8 mouse cellular contexts compared by ENCODE assay signal in genomic region chr17:24653967-24654710, GRCm38 (mm10). TPM values are rescaled to one million over a fixed set of nuclear protein-coding genes. Genes with fewer than 3 reads are reported as not detected.
DNase-seq lines count a peak whose midpoint lies in the region; ATAC-seq and TF ChIP-seq lines count a peak whose summit lies in the region.

No protein-coding gene starts in this region.

- 7% methylated on average over 19 of the region's 19 CpGs for WGBS in forebrain, embryonic 10.5 days
- WGBS in heart, postnatal 0 days: 4% methylated on average over 19 of the region's 19 CpGs

- no peaks in the 10 kb centered on the region for H3K9me3 ChIP-seq in ES-Bruce4 (replicated peaks; ENCODE audit: control insufficient read depth, insufficient read depth, low read length, poor library complexity, severe bottlenecking)
- no peaks in the 10 kb centered on the region for H3K9me3 ChIP-seq in forebrain, embryonic 10.5 days
- no peaks in the 10 kb centered on the region for H3K9me3 ChIP-seq in heart, postnatal 0 days (replicated peaks; ENCODE audit: control insufficient read depth, low read length)

- no peak overlapping the region for H3K27ac ChIP-seq in ES-Bruce4 (ENCODE audit: insufficient read depth, low read length)
- peak overlapping the region; percentile 69; the same call in 1 of the 2 replicates for H3K27ac ChIP-seq in forebrain, embryonic 10.5 days
- H3K27ac ChIP-seq in heart, postnatal 0 days (ENCODE audit: low read depth): no peak overlapping the region

- no peak for TF ChIP-seq EP300 in ES-Bruce4 (IDR thresholded peaks at IDR 0.05; ENCODE audit: insufficient read depth, low read depth, low read length)
- no peak for TF ChIP-seq EP300 in heart, postnatal 0 days (IDR thresholded peaks at IDR 0.05; ENCODE audit: low read depth)

- TF ChIP-seq CTCF in ES-Bruce4 (IDR thresholded peaks at IDR 0.05; ENCODE audit: low read depth, low read length): peak; percentile 98
- peak; percentile 97 for TF ChIP-seq CTCF in heart, postnatal 0 days (IDR thresholded peaks at IDR 0.05; ENCODE audit: low read depth)

- H3K36me3 ChIP-seq in ES-Bruce4 (ENCODE audit: control insufficient read depth, insufficient read depth, low read length, poor library complexity, severe bottlenecking): no peaks in the 10 kb centered on the region
- H3K36me3 ChIP-seq in forebrain, embryonic 10.5 days (replicated peaks): no peaks in the 10 kb centered on the region
- H3K36me3 ChIP-seq in heart, postnatal 0 days (replicated peaks; ENCODE audit: control insufficient read depth, insufficient read depth, low read length): no peaks in the 10 kb centered on the region

- H3K4me2 ChIP-seq in heart, postnatal 0 days (ENCODE audit: low read depth, low read length): peak overlapping the region; percentile 52

- peak; percentile 84 for DNase-seq in brain, adult 2 months (ENCODE audit: low read depth, low spot score)
- DNase-seq in forebrain, embryonic 10.5 days (ENCODE audit: extremely low spot score, low spot score): peak; percentile 88
- DNase-seq in heart, postnatal 0 days (ENCODE audit: low spot score): peak; percentile 80
- peak; percentile 77 to 92 for DNase-seq in kidney, postnatal 36 days
- peak; percentile 90 for DNase-seq in lung, postnatal 25 days (ENCODE audit: low spot score)
- DNase-seq in ovary, postnatal 36 days (ENCODE audit: low spot score): peak; percentile 71
- peak; percentile 75 for DNase-seq in yolk sac, embryonic 10.5 days (ENCODE audit: low spot score)

- ATAC-seq in heart, postnatal 0 days (ENCODE audit: insufficient read depth, low read depth): peak; percentile 45; the same call in 1 of the 2 replicates

- H3K9ac ChIP-seq in ES-Bruce4 (ENCODE audit: low read depth, poor library complexity, severe bottlenecking): 0 out of 2 replicates have a peak overlapping the region, but pooled peaks have one; percentile 39
- no peak overlapping the region for H3K9ac ChIP-seq in heart, postnatal 0 days (replicated peaks; ENCODE audit: low read depth, low read length)

- TF ChIP-seq POLR2A in ES-Bruce4 (IDR thresholded peaks at IDR 0.05; ENCODE audit: insufficient read depth, low read length): no peak

- no peaks in the 10 kb centered on the region for H3K27me3 ChIP-seq in ES-Bruce4 (ENCODE audit: control insufficient read depth, insufficient read depth, low read length, poor library complexity, severe bottlenecking)
- peaks cover 89% of the 10 kb centered on the region for H3K27me3 ChIP-seq in forebrain, embryonic 10.5 days (ENCODE audit: poor library complexity, severe bottlenecking)
- H3K27me3 ChIP-seq in heart, postnatal 0 days (ENCODE audit: control insufficient read depth, insufficient read depth, low read length): peaks cover 32% of the 10 kb centered on the region

- H3K4me1 ChIP-seq in ES-Bruce4 (ENCODE audit: control insufficient read depth, insufficient read depth, low read length): no peaks in the 10 kb centered on the region
- peaks cover 39% of the 10 kb centered on the region for H3K4me1 ChIP-seq in forebrain, embryonic 10.5 days
- H3K4me1 ChIP-seq in heart, postnatal 0 days (ENCODE audit: control insufficient read depth, insufficient read depth): peaks cover 11% of the 10 kb centered on the region; the same call in 1 of the 2 replicates

- H3K4me3 ChIP-seq in ES-Bruce4 (ENCODE audit: low read depth, low read length): peak overlapping the region; percentile 47
- peak overlapping the region; percentile 38 for H3K4me3 ChIP-seq in forebrain, embryonic 10.5 days
- peak overlapping the region; percentile 16; the same call in 1 of the 2 replicates for H3K4me3 ChIP-seq in heart, postnatal 0 days (ENCODE audit: low read depth, low read length)

RNA-seq across cellular contexts. Expression of gene Slc9a3r2, which starts 4.0 kb away (rescaled TPM):
- polyA plus RNA-seq in ES-Bruce4 (2011; ENCODE audit: insufficient read depth, insufficient read length, low read depth, missing spikeins): 10.3 and 13.5 TPM in 2 replicates
- 25.9 and 27.1 TPM in 2 replicates for polyA plus RNA-seq in forebrain, embryonic 10.5 days (2016; fragmentation: Nextera tagmentation; extraction: Ambion mirVana)
- 87.9 and 118 TPM in 2 replicates for total RNA-seq in heart, postnatal 0 days (2014; rRNA removed; ENCODE audit: low replicate concordance)
- 61.9 and 68.1 TPM in 2 replicates for polyA plus RNA-seq in heart, postnatal 0 days (2015; fragmentation: Nextera tagmentation; extraction: Ambion mirVana)

RNA-seq across cellular contexts. Expression of gene Npw, which starts 4.1 kb away (rescaled TPM):
- polyA plus RNA-seq in ES-Bruce4 (2011; ENCODE audit: insufficient read depth, insufficient read length, low read depth, missing spikeins): 1.6 TPM in 1 of 2 replicates, not detected in the other
- not detected in 2 replicates for polyA plus RNA-seq in forebrain, embryonic 10.5 days (2016; fragmentation: Nextera tagmentation; extraction: Ambion mirVana)
- not detected in 2 replicates for total RNA-seq in heart, postnatal 0 days (2014; rRNA removed; ENCODE audit: low replicate concordance)
- polyA plus RNA-seq in heart, postnatal 0 days (2015; fragmentation: Nextera tagmentation; extraction: Ambion mirVana): not detected in 2 replicates

RNA-seq across cellular contexts. Expression of gene Zfp598, which starts 15.3 kb away (rescaled TPM):
- 39.0 and 42.1 TPM in 2 replicates for polyA plus RNA-seq in ES-Bruce4 (2011; ENCODE audit: insufficient read depth, insufficient read length, low read depth, missing spikeins)
- 27.5 and 30.6 TPM in 2 replicates for polyA plus RNA-seq in forebrain, embryonic 10.5 days (2016; fragmentation: Nextera tagmentation; extraction: Ambion mirVana)
- total RNA-seq in heart, postnatal 0 days (2014; rRNA removed; ENCODE audit: low replicate concordance): 25.4 and 27.5 TPM in 2 replicates
- polyA plus RNA-seq in heart, postnatal 0 days (2015; fragmentation: Nextera tagmentation; extraction: Ambion mirVana): 7.8 TPM in 2 replicates

RNA-seq across cellular contexts. Expression of gene Nthl1, which starts 21.7 kb away (rescaled TPM):
- 21.5 and 27.2 TPM in 2 replicates for polyA plus RNA-seq in ES-Bruce4 (2011; ENCODE audit: insufficient read depth, insufficient read length, low read depth, missing spikeins)
- 26.9 and 29.5 TPM in 2 replicates for polyA plus RNA-seq in forebrain, embryonic 10.5 days (2016; fragmentation: Nextera tagmentation; extraction: Ambion mirVana)
- total RNA-seq in heart, postnatal 0 days (2014; rRNA removed; ENCODE audit: low replicate concordance): 3.7 and 10.0 TPM in 2 replicates
- polyA plus RNA-seq in heart, postnatal 0 days (2015; fragmentation: Nextera tagmentation; extraction: Ambion mirVana): 5.7 and 7.3 TPM in 2 replicates

RNA-seq across cellular contexts. Expression of gene Tsc2, which starts 21.7 kb away (rescaled TPM):
- polyA plus RNA-seq in ES-Bruce4 (2011; ENCODE audit: insufficient read depth, insufficient read length, low read depth, missing spikeins): 51.1 and 53.2 TPM in 2 replicates
- polyA plus RNA-seq in forebrain, embryonic 10.5 days (2016; fragmentation: Nextera tagmentation; extraction: Ambion mirVana): 75.3 and 75.4 TPM in 2 replicates
- total RNA-seq in heart, postnatal 0 days (2014; rRNA removed; ENCODE audit: low replicate concordance): 55.4 and 88.7 TPM in 2 replicates
- 29.2 and 34.4 TPM in 2 replicates for polyA plus RNA-seq in heart, postnatal 0 days (2015; fragmentation: Nextera tagmentation; extraction: Ambion mirVana)
